Mouse (Mus musculus) neural tube, embryonic 13.5 days (tissue): ENCODE measurements around the gene Nfic. TPM values are rescaled to one million over a fixed set of nuclear protein-coding genes. Genes with fewer than 3 reads are reported as not detected.

Source experiments
- ATAC-seq: fragments of 200-750 bp; cut with Nextera tagmentation; 2 replicates; pipeline ENCODE4 v1.8.0; 2017; ENCODE audit warnings: low read depth, mild to moderate bottlenecking, moderate TSS enrichment, moderate library complexity
- H3K27ac ChIP-seq: fragments of 300-500 bp; sonication (generic); replicated peaks from 2 replicates; pipeline ENCODE4 v1.5.1; 2015; ENCODE audit warnings: moderate library complexity, mild to moderate bottlenecking, inconsistent platforms
- H3K27me3 ChIP-seq: fragments of 300-500 bp; sonication (generic); 2 replicates; pipeline ENCODE4 v1.6.1; 2015; ENCODE audit warnings: mild to moderate bottlenecking, inconsistent platforms
- H3K36me3 ChIP-seq: fragments of 300-500 bp; sonication (generic); 2 replicates; pipeline ENCODE4 v1.6.1; 2015; ENCODE audit warnings: mild to moderate bottlenecking, inconsistent platforms
- H3K4me1 ChIP-seq: fragments of 300-500 bp; sonication (generic); replicated peaks from 2 replicates; pipeline ENCODE4 v1.6.1; 2015; ENCODE audit warnings: inconsistent platforms
- H3K4me2 ChIP-seq: fragments of 300-500 bp; sonication (generic); 2 replicates; pipeline ENCODE4 v1.6.1; 2015; ENCODE audit warnings: inconsistent platforms, mild to moderate bottlenecking, moderate library complexity
- H3K4me3 ChIP-seq: fragments of 300-500 bp; sonication (generic); 2 replicates; pipeline ENCODE4 v1.5.1; 2015; ENCODE audit warnings: mild to moderate bottlenecking, inconsistent platforms
- H3K9ac ChIP-seq: fragments of 300-500 bp; sonication (generic); 2 replicates; pipeline ENCODE4 v1.6.1; 2015; ENCODE audit warnings: moderate library complexity, mild to moderate bottlenecking, inconsistent platforms
- H3K9me3 ChIP-seq: fragments of 300-500 bp; sonication (generic); 2 replicates; pipeline ENCODE4 v1.6.1; 2016; ENCODE audit warnings: inconsistent platforms
- WGBS: fragments of 180-500 bp; shearing (Covaris S2); methylation state at CpG from one replicate; pipeline ENCODE4 v1.1.7; 2015; 5-methylcytosine and 5-hydroxymethylcytosine counted together
- polyA plus RNA-seq: library from polyadenylated mRNA; unstranded; fragments of >200 nt; fragmentation: Nextera tagmentation; extraction: Ambion mirVana; gene quantifications from 2 replicates; pipeline ENCODE4 v1.2.1, GENCODE M21; 2015

Gene Nfic
- polyA plus RNA-seq, 1 experiment from 2014 or later = 27.1 TPM

DNA sequence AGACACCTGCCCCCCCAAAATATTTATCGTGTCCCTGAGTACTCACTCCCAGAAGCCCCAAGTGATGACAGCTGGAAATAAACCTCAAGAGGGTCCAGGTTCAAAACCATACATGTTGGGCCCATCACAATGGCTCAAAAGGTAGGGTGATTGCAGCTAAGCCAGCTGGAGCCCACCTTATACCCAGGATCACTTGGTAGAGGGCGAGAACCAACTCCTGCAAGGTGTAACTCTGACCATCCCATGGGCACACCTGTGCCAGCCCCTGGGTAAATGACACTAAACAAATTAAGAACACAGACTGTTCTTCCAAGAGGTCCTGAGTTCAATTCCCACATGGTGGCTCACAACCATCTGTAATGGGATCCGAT, 76.3 kb downstream of the Nfic start:
- Histone ChIP-seq H3K27me3 (no peaks in the 10 kb centered on the region), H3K36me3 (peaks cover 10% of the 10 kb centered on the region), H3K4me3 (peak overlapping the region; percentile 71), H3K4me2 (peak overlapping the region; percentile 59), H3K9ac (peak overlapping the region; percentile 57), H3K9me3 (no peaks in the 10 kb centered on the region), H3K27ac (peak overlapping the region; percentile 66), H3K4me1 (peaks cover 29% of the 10 kb centered on the region)
- 59% methylated on average over 3 of the region's 3 CpGs for WGBS
- peak; percentile 1 for ATAC-seq

DNA sequence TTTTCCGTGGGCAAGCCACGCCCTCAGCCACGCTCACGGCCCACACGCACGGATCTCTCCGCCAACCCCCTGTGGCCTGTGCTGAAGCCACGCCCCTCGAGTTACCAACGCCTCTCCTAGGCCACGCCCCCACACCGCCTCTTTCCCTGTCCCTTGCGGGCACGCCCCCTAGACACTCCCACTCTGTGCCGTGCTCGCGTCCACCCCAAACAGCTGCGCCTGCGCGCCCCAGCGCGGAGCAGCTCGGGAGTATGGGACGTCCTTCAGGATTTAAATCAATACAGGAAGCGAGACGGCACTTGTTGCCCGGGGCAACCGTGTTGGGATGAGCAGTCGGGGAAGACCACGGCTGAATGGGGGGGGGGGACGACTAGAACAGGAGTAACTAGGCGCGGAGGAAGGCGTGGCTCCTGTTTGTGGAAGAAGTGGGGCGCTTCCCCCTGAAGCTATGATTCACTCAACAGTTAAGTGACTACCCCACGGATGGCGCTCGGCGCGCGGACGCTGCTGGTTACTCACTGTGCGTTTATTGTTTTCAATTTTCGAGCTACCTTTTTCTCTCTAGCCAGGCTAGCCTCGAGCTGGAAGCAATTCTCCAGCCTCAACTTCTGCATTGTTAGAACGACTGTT, 76.8 kb downstream of the Nfic start:
- Histone ChIP-seq H3K4me1 (peaks cover 33% of the 10 kb centered on the region), H3K36me3 (peaks cover 15% of the 10 kb centered on the region), H3K27me3 (no peaks in the 10 kb centered on the region), H3K4me2 (peak overlapping the region; percentile 59), H3K9me3 (no peaks in the 10 kb centered on the region), H3K9ac (peak overlapping the region; percentile 57), H3K4me3 (peak overlapping the region; percentile 71), H3K27ac (peak overlapping the region; percentile 79)
- WGBS = under 1% methylated on average over 46 of the region's 46 CpGs
- ATAC-seq = peak; percentile 96

DNA sequence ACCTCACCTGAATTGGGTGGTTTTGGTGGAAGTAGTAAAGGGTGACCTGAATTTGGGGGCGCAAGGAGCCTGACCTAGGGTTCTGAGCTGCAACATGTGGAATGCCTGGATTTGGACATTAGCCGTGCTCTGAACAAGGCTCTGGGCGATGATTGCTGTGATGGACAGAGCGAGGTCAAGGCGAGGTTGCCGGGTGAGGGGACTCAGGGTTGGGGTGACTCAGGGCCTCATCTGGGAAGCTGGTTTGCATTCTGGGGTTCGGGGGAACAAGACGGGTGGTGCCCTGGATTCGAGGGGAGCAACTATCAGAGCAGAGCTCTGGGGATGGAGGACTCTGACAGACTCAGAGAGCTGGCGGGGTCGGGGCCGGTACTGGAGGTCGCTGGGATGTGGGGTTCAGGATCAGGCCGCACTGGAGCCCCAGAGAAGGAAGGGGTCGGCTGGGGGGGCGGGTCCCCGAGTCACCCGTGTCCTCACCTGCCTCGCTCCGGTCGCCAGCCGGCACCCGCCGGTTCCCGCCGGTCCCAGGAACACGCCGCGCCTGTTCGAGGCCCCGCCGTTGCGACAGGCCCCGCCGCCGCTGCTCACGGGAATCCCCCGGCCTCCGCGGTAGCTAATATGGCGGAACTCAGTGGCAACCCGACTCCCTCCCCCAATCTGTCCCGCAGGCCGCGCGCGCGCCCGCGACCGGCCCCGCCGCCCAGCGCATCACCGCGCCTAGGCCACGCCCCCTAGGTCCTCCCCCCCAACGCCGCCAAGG, 77.5 kb downstream of the Nfic start, which contains the start of gene Fzr1:
Gene Fzr1 (minus strand): TSS at position 724 of the 760 bp plus-strand sequence.
- H3K9ac ChIP-seq = peak within 1 kb of the TSS; percentile 86
- peak; percentile 69 for ATAC-seq
- H3K27ac ChIP-seq = peak within 1 kb of the TSS; percentile 79
- H3K27me3 ChIP-seq = no peaks in the 10 kb centered on the region
- peaks cover 22% of the 10 kb centered on the region for H3K36me3 ChIP-seq
- H3K4me2 ChIP-seq = peak within 1 kb of the TSS; percentile 86
- under 1% methylated on average over 56 of the region's 59 CpGs for WGBS
- H3K4me3 ChIP-seq = peak within 1 kb of the TSS; percentile 71
- H3K9me3 ChIP-seq = no peaks in the 10 kb centered on the region
- H3K4me1 ChIP-seq = peaks cover 38% of the 10 kb centered on the region

DNA sequence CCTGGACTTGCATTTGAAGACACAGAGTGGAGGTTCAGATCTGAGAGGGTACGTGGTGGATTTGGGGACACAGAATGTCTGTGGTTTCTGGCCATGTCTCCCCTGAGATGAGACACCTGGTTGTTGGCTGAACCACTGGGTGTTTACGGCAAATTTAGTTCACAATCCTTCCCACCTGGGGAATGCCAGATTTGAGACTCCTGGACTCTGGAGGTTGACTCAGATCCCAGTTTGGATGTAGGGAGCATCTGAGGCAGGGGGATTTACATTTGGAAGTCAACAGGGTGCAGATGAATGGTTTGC, 78.1 kb downstream of the Nfic start:
- ATAC-seq = no peak
- Histone ChIP-seq H3K4me2 (peak overlapping the region; percentile 86), H3K9ac (peak overlapping the region; percentile 86), H3K27ac (no peak overlapping the region; the same call in 1 of the 2 replicates), H3K36me3 (peaks cover 28% of the 10 kb centered on the region), H3K27me3 (no peaks in the 10 kb centered on the region), H3K9me3 (no peaks in the 10 kb centered on the region), H3K4me1 (peaks cover 38% of the 10 kb centered on the region), H3K4me3 (peak overlapping the region; percentile 71)
- WGBS = 61% methylated on average over 2 of the region's 2 CpGs

DNA sequence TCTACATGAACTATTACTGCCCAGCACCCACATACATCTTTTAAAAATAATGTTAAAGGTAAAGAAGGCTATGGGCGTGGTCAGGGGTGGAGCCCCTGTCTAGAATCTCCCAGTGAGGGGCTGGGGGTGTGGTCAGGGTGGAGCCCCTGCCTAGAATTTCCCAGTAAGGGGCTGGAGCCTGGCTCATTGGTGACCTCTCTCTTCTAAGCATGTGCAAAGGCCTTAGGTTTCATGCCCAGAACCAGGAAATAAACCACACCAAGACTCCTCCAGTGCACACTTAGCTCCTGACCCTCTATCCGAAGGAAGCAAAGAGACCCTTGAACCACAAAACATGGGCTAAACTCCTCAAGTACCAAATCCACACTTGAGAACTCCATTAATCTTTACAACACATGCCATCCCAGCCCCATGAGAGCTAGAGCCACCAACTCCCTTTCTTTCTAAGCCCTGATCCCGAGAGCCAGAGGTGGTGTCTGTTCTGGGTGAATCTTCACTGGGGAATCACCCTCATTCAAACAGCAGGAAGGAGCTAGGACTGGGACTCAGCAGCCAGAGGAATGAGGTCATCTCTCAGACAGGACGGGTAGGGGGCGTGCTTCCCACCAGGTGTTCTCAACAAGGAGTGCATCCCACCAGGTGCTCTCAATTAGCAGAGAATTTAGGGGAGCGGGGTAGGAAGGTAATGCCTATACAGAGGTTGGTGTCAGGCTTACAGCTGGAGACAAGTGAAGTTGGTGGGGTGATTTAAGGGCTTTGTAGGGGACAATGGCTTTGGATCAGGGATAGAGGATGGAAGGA, 78.7 kb downstream of the Nfic start:
- 44% methylated on average over 6 of the region's 6 CpGs for WGBS
- peak overlapping the region; percentile 71 for H3K4me3 ChIP-seq
- H3K27me3 ChIP-seq = no peaks in the 10 kb centered on the region
- peaks cover 29% of the 10 kb centered on the region for H3K36me3 ChIP-seq
- H3K4me1 ChIP-seq = peaks cover 38% of the 10 kb centered on the region
- no peak overlapping the region for H3K27ac ChIP-seq
- H3K4me2 ChIP-seq = peak overlapping the region; percentile 86
- peak overlapping the region; percentile 86 for H3K9ac ChIP-seq
- ATAC-seq = no peak
- no peaks in the 10 kb centered on the region for H3K9me3 ChIP-seq

DNA sequence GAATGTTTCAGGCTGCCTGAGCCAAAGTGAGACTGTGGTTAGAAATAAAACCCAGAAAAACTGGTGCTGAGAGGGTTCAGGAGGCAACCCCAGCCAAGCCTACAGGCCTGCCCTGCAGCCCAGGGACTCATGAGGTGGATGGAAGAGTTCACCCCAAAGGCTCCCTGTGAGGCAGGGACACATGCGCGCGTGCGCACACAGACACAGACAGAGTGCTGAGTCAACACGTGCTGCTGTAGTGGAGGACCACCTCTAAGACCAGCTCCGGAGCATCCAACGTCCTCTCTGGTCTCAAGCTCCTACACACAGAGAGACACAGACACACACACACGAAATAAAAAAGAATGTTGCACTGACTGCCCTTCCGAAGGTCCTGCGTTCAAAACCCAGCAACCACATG, 80.1 kb downstream of the Nfic start:
- Histone ChIP-seq H3K27me3 (no peaks in the 10 kb centered on the region), H3K9me3 (no peaks in the 10 kb centered on the region), H3K4me2 (no peak overlapping the region), H3K4me1 (peaks cover 38% of the 10 kb centered on the region), H3K9ac (peak overlapping the region; percentile 26; the same call in 1 of the 2 replicates), H3K4me3 (no peak overlapping the region), H3K27ac (no peak overlapping the region), H3K36me3 (peaks cover 44% of the 10 kb centered on the region)
- no peak for ATAC-seq
- 96% methylated on average over 10 of the region's 10 CpGs for WGBS

DNA sequence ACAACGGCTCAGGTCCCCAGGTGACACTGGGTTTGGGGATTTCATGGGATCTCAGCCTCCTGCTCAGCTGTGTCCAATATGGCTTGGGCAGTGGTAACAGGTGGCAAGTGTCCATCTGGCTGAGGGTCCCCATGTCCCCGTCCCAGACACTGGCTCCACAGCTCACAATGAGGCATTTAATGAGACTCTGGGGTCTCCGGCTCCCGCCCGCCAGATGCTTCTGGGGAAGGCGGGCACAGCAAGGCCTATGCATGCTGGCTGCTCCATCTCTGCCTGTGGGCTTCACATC, 88.3 kb downstream of the Nfic start:
- H3K9me3 ChIP-seq = no peaks in the 10 kb centered on the region
- peaks cover 32% of the 10 kb centered on the region for H3K27me3 ChIP-seq
- H3K36me3 ChIP-seq = peaks cover 58% of the 10 kb centered on the region
- H3K4me3 ChIP-seq = no peak overlapping the region
- H3K27ac ChIP-seq = no peak overlapping the region
- peaks cover 46% of the 10 kb centered on the region for H3K4me1 ChIP-seq
- no peak overlapping the region for H3K9ac ChIP-seq
- 63% methylated on average over 6 of the region's 6 CpGs for WGBS
- H3K4me2 ChIP-seq = no peak overlapping the region
- no peak for ATAC-seq

DNA sequence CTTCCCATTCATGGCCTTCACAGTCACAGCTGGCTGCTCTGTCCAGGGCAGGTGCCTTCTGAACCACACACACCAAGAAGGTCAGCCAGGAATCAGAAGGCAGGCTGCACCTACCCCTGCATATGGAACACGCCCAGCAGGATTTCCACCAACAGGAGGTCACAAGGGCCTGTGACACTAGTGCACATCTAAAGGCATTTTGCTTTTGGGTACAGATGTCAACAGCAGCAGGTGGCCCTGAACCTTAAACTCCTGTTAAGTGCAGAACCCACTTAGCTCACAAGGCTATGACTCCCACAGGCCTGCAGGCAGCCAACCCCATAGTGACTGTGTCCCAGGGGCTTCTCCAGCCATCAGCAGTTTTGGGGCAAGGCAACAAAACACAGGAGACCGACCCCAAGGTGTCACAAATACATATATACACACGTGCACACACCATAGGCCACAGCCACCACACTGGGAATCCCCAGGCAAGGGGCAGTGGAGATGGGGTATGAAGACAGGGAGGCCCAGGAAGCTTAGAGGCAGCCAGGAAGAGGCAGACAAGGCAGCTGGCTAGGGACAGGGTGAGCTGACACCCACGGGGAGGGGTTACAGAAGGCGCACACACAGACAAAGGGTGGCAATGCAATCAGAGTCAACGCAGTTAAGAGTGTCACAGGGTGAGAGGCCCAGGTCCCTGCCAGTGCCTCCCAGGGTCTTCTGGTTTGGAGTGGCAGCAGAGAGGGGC, 88.8 kb downstream of the Nfic start:
- Histone ChIP-seq H3K9ac (no peak overlapping the region), H3K4me2 (no peak overlapping the region), H3K4me3 (no peak overlapping the region), H3K9me3 (no peaks in the 10 kb centered on the region), H3K4me1 (peaks cover 46% of the 10 kb centered on the region), H3K27me3 (peaks cover 32% of the 10 kb centered on the region), H3K27ac (peak overlapping the region; percentile 38; the same call in 1 of the 2 replicates), H3K36me3 (peaks cover 61% of the 10 kb centered on the region)
- 80% methylated on average over 6 of the region's 6 CpGs for WGBS
- ATAC-seq = no peak

DNA sequence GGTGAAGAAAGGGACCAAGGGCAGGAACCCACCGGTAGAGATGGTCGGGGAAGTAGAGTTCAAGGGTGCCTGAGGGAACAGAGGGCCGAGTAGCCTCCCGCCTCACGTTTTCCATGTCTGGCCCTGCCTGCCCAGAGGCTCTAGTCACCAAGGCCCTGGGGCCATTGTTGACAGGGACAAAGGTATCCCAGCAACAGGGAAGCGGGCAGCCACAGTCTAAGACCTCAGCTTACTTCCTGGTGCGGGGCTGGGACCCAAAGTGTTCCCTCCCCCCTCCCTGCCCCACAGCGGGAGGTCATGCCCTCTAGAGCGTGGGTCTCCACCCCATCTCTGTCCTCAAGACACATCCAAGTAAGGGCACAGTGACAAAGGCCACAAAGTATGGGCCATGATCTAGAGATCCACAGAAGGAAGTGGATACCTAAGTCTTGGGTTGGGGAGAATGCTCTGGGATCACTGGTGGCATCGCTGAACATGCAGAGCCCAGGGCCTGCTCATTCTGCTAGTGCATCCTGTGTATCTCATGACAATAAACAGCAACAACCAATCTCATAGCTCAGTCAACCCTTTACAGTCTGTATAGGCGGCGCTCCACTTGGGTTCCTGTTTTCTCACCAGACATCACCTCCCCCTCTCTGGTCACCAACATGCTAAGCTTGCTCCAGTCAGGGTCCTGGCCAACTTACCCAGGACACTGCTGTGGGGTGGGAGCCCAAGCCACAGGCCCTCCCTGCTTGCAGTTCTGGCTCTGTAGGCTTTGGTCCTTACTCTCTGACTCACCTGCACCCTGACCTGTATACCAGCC, 89.6 kb downstream of the Nfic start, which contains the start of gene 4930404N11Rik:
Gene 4930404N11Rik (minus strand): TSS at position 145 of the 805 bp plus-strand sequence.
- Histone ChIP-seq H3K4me3 (peak within 1 kb of the TSS; percentile 23; the same call in 1 of the 2 replicates), H3K27ac (peak within 1 kb of the TSS; percentile 38; the same call in 1 of the 2 replicates), H3K9ac (peak within 1 kb of the TSS; percentile 59; the same call in 1 of the 2 replicates), H3K27me3 (peaks cover 32% of the 10 kb centered on the region), H3K9me3 (no peaks in the 10 kb centered on the region), H3K36me3 (peaks cover 58% of the 10 kb centered on the region), H3K4me1 (peaks cover 51% of the 10 kb centered on the region), H3K4me2 (peak within 1 kb of the TSS; percentile 50)
- no peak; the same call in 1 of the 2 replicates for ATAC-seq
- WGBS = 20% methylated on average over 12 of the region's 12 CpGs

DNA sequence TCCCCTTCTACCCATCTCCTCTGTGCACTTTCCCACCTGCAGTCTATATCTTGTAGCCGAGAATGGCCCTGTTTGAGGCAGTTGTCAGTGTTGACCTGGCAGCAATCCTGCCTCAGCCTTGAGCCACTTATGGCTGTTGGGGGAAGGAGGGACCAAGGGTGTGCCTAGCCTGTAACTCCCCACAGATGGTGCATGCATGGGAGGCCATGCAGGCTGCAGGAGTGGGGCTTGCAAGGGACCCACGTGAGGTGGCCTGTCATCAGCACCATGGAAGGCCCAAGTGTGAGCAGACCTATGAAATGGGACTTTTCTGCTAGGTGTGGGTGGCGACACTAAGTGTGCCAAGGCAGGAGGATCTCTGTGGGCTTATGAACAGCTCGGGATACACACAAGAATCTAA, 90.4 kb downstream of the Nfic start:
- Histone ChIP-seq H3K27ac (no peak overlapping the region), H3K36me3 (peaks cover 52% of the 10 kb centered on the region), H3K9me3 (no peaks in the 10 kb centered on the region), H3K4me2 (peak overlapping the region; percentile 50; the same call in 1 of the 2 replicates), H3K4me1 (peaks cover 57% of the 10 kb centered on the region), H3K4me3 (no peak overlapping the region; the same call in 1 of the 2 replicates), H3K27me3 (peaks cover 32% of the 10 kb centered on the region), H3K9ac (peak overlapping the region; percentile 59; the same call in 1 of the 2 replicates)
- WGBS = 41% methylated on average over 4 of the region's 4 CpGs
- ATAC-seq = peak; percentile 25; the same call in 1 of the 2 replicates

DNA sequence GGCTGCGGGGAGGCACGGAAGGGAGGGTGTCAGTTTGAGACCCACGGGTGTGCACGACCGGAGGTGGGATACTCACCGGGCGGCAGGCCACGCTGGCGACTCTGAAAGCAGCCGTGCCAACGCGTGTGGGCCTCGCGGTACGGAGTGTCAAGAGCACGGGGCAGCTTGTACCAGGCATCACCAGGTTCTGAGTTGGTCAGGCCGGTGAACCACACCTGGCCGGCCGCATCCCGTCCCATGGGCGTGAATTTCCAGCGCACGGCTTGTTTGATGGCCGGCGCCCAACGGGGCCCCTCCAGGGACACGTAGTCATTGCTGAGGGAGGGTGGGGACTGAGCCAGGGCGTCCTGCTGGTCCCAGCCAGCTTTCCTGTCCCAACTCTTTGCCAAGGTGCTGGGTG, 90.8 kb downstream of the Nfic start:
- peak overlapping the region; percentile 59 for H3K9ac ChIP-seq

More for the DNA sequence above, 90.8 kb downstream of the Nfic start:
- H3K27ac ChIP-seq = no peak overlapping the region
- peaks cover 61% of the 10 kb centered on the region for H3K4me1 ChIP-seq
- peak overlapping the region; percentile 50 for H3K4me2 ChIP-seq
- H3K9me3 ChIP-seq = no peaks in the 10 kb centered on the region
- peaks cover 50% of the 10 kb centered on the region for H3K36me3 ChIP-seq
- WGBS = 11% methylated on average over 28 of the region's 28 CpGs
- peaks cover 32% of the 10 kb centered on the region for H3K27me3 ChIP-seq
- peak; percentile 4; the same call in 1 of the 2 replicates for ATAC-seq
- peak overlapping the region; percentile 23 for H3K4me3 ChIP-seq
